Mouse (Mus musculus) T-cell, adult 2 months (primary cell): ENCODE data around the gene Spg20.

Experiments used
- DNase-seq: peaks from one replicate; pipeline ENCODE4 v3.0.0; 2022; ENCODE audit warnings: low spot score

Spg20 gene

GRCm38 (mm10) chr3:55098014-55098413 lies 13.9 kb upstream of the Spg20 start:
- no peak for DNase-seq

- DNase-seq: no peak
Measured at GRCm38 (mm10) chr3:55098990-55099389, 12.9 kb upstream of the Spg20 start.

GRCm38 (mm10) chr3:55101092-55101491 lies 10.8 kb upstream of the Spg20 start:
- no peak for DNase-seq

GRCm38 (mm10) chr3:55105372-55106023 lies 6.4 kb upstream of the Spg20 start:
- DNase-seq: no peak

GRCm38 (mm10) chr3:55106051-55106450 lies 5.9 kb upstream of the Spg20 start:
- DNase-seq: no peak

- no peak for DNase-seq
Measured at GRCm38 (mm10) chr3:55109097-55109496, 2.8 kb upstream of the Spg20 start.

GRCm38 (mm10) chr3:55112710-55113415 lies 955 bp downstream of the Spg20 start:
- DNase-seq: no peak

- no peak for DNase-seq
Measured at GRCm38 (mm10) chr3:55114313-55115065, 2.6 kb downstream of the Spg20 start.

GRCm38 (mm10) chr3:55115071-55115470 lies 3.2 kb downstream of the Spg20 start:
- no peak for DNase-seq

GRCm38 (mm10) chr3:55115989-55116388 lies 4.1 kb downstream of the Spg20 start:
- no peak for DNase-seq

- no peak for DNase-seq
Measured at GRCm38 (mm10) chr3:55119275-55119898, 7.5 kb downstream of the Spg20 start.

- no peak for DNase-seq
Measured at GRCm38 (mm10) chr3:55122336-55122870, 10.5 kb downstream of the Spg20 start.

GRCm38 (mm10) chr3:55123064-55123463 lies 11.2 kb downstream of the Spg20 start:
- DNase-seq: no peak

- no peak for DNase-seq
Measured at GRCm38 (mm10) chr3:55129181-55129692, 17.3 kb downstream of the Spg20 start.

- no peak for DNase-seq
Measured at GRCm38 (mm10) chr3:55131576-55132233, 19.8 kb downstream of the Spg20 start.

GRCm38 (mm10) chr3:55137039-55137438 lies 25.1 kb downstream of the Spg20 start, which contains the start of gene Ccdc169:
Ccdc169 (plus strand) TSS chr3:55137339.
- no peak for DNase-seq

- no peak for DNase-seq
Measured at GRCm38 (mm10) chr3:55139837-55140236, 27.9 kb downstream of the Spg20 start.

- no peak for DNase-seq
Measured at GRCm38 (mm10) chr3:55141401-55141800, 29.5 kb downstream of the Spg20 start.

GRCm38 (mm10) chr3:55144916-55145315 lies 33.0 kb downstream of the Spg20 start:
- DNase-seq: no peak

GRCm38 (mm10) chr3:55146441-55146840 lies 34.5 kb downstream of the Spg20 start:
- DNase-seq: no peak

- no peak for DNase-seq
Measured at GRCm38 (mm10) chr3:55147156-55147555, 35.2 kb downstream of the Spg20 start.
